Mouse (Mus musculus) embryonic facial prominence, embryonic 12.5 days (tissue): Measurements from ENCODE around the gene Ndufb10. TPM values are rescaled to one million over a fixed set of nuclear protein-coding genes. Genes with fewer than 3 reads are reported as not detected.
A peak's percentile ranks its signal among the peaks of the same experiment; 100 is the strongest.

Source experiments
- ATAC-seq: fragments of 200-750 bp; cut with Nextera tagmentation; 2 replicates; pipeline ENCODE4 v1.8.0; 2017; ENCODE audit not compliant: insufficient number of reproducible peaks, insufficient read depth, low FRiP score, low TSS enrichment
- H3K27ac ChIP-seq: fragments of 300-500 bp; sonication (generic); 2 replicates; pipeline ENCODE4 v1.5.1; 2016; ENCODE audit warnings: mild to moderate bottlenecking
- H3K27me3 ChIP-seq: fragments of 300-500 bp; sonication (generic); 2 replicates; pipeline ENCODE4 v1.6.1; 2016; ENCODE audit warnings: mild to moderate bottlenecking, moderate library complexity
- H3K36me3 ChIP-seq: fragments of 300-500 bp; sonication (generic); 2 replicates; pipeline ENCODE4 v1.6.1; 2016; ENCODE audit warnings: mild to moderate bottlenecking
- H3K4me1 ChIP-seq: fragments of 300-500 bp; sonication (generic); 2 replicates; pipeline ENCODE4 v1.6.1; 2016
- H3K4me2 ChIP-seq: fragments of 300-500 bp; sonication (generic); replicated peaks from 2 replicates; pipeline ENCODE4 v1.6.1; 2016; ENCODE audit warnings: mild to moderate bottlenecking, moderate library complexity
- H3K4me3 ChIP-seq: fragments of 300-500 bp; sonication (generic); 2 replicates; pipeline ENCODE4 v1.5.1; 2016; ENCODE audit warnings: mild to moderate bottlenecking
- H3K9ac ChIP-seq: fragments of 300-500 bp; sonication (generic); 2 replicates; pipeline ENCODE4 v1.6.1; 2016; ENCODE audit warnings: mild to moderate bottlenecking, moderate library complexity
- H3K9me3 ChIP-seq: fragments of 300-500 bp; sonication (generic); 2 replicates; pipeline ENCODE4 v1.6.1; 2016; ENCODE audit warnings: mild to moderate bottlenecking, moderate library complexity
- WGBS: fragments of 180-500 bp; shearing (Covaris S2); methylation state at CpG from one replicate; pipeline ENCODE4 v1.1.7; 2016; 5-methylcytosine and 5-hydroxymethylcytosine counted together
- polyA plus RNA-seq: library from polyadenylated mRNA; unstranded; fragments of >200 nt; fragmentation: Nextera tagmentation; extraction: Ambion mirVana; gene quantifications from 2 replicates; pipeline ENCODE4 v1.2.1, GENCODE M21; 2016

The Ndufb10 gene
- polyA plus RNA-seq, 1 experiment from 2014 or later: 209 TPM

DNA sequence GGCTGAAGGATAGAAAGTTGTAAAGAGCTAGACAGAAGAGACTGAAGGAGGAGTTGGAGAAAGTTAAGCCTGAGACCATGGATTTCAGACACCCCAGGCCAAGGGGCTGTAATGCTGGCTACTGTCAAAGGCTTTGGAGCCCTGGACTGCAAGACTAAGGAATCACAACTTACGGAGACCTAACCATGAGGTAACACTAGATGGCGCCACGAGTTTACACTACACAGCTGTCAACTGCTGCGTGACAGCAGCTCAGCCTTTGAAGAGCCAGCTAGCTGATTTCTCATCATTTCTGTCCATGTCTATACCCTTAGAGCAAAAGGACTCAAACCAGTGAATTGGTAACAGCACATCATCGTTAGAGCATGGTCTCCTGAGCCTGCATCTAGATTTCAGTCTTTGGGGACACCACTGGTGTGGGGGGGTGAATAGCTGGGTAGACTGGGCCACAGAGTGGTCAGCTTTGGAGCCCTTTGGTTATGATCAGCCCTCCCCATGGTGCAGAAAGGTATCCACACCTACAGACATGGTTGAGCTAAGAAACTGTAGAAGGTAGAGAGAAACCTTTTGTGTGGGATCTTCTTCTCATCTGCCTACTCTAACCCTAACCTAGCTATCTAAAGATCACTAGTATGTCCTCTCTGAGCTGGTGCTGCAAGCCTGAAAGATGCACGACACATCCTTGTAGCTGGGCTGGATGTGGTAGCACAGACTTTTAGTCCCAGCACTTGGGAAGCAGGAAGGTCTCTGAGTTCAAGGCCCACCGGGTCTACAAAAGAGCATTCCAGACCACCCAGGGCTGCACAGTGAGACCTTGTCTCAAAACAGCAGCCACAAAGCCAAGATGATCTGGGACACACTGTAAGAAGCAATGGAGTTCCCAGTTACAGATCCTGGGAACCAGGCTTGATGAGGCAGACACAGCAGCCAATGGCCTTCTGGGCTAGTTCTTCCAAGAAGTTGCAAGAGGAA is 21.5 kb upstream of the Ndufb10 start:
- no peak overlapping the region for H3K4me2 ChIP-seq
- no peak overlapping the region for H3K9ac ChIP-seq
- 0 out of 2 replicates have a peak, but pooled peaks cover 10% of the 10 kb centered on the region for H3K4me1 ChIP-seq
- peaks cover 11% of the 10 kb centered on the region for H3K27me3 ChIP-seq
- no peaks in the 10 kb centered on the region for H3K9me3 ChIP-seq
- no peak overlapping the region for H3K27ac ChIP-seq
- peak; percentile 76; the same call in 1 of the 2 replicates for ATAC-seq
- H3K36me3 ChIP-seq: 0 out of 2 replicates have a peak, but pooled peaks cover 9% of the 10 kb centered on the region
- H3K4me3 ChIP-seq: no peak overlapping the region
- WGBS: 20% methylated on average over 7 of the region's 7 CpGs

DNA sequence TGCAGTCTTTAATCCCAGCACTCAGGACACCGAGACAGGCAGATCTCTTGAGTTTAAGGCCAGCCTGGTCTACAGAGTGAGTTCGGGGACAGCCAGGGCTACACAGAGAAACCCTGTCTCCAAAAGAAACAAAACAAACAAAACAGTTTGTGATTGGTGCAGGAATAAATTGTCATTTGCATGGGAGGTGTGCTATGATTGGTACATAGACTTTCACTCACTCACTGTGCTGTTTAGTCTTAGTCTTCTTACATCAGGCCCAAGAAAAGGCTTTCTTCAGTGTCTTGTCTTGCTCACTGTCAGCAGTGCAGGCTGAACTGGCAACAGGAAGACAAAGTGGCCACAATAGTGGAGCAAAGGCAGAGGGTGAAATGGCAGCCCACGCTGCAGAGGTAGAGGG is 20.1 kb upstream of the Ndufb10 start:
- 65% methylated on average over 3 of the region's 3 CpGs for WGBS
- Histone ChIP-seq H3K27ac (no peak overlapping the region), H3K27me3 (no peaks in the 10 kb centered on the region), H3K4me2 (no peak overlapping the region), H3K9ac (no peak overlapping the region), H3K9me3 (no peaks in the 10 kb centered on the region), H3K4me1 (0 out of 2 replicates have a peak, but pooled peaks cover 10% of the 10 kb centered on the region), H3K4me3 (no peak overlapping the region), H3K36me3 (0 out of 2 replicates have a peak, but pooled peaks cover 14% of the 10 kb centered on the region)
- ATAC-seq: no peak

- ATAC-seq: no peak
- Histone ChIP-seq H3K4me3 (no peak overlapping the region), H3K9ac (no peak overlapping the region), H3K27ac (no peak overlapping the region), H3K36me3 (0 out of 2 replicates have a peak, but pooled peaks cover 14% of the 10 kb centered on the region), H3K27me3 (no peaks in the 10 kb centered on the region), H3K4me1 (0 out of 2 replicates have a peak, but pooled peaks cover 10% of the 10 kb centered on the region), H3K9me3 (no peaks in the 10 kb centered on the region), H3K4me2 (no peak overlapping the region)
- 77% methylated on average over 5 of the region's 5 CpGs for WGBS
Observed at GRCm38 (mm10) chr17:24743896-24744295, 19.6 kb upstream of the Ndufb10 start.

GRCm38 (mm10) chr17:24742307-24742706 is 18.0 kb upstream of the Ndufb10 start:
- no peak overlapping the region for H3K4me3 ChIP-seq
- 81% methylated on average over 8 of the region's 8 CpGs for WGBS
- H3K9me3 ChIP-seq: no peaks in the 10 kb centered on the region
- H3K4me2 ChIP-seq: no peak overlapping the region
- peaks cover 9% of the 10 kb centered on the region; the same call in 1 of the 2 replicates for H3K4me1 ChIP-seq
- ATAC-seq: no peak
- H3K36me3 ChIP-seq: 0 out of 2 replicates have a peak, but pooled peaks cover 14% of the 10 kb centered on the region
- no peak overlapping the region for H3K9ac ChIP-seq
- no peak overlapping the region for H3K27ac ChIP-seq
- no peaks in the 10 kb centered on the region for H3K27me3 ChIP-seq

GRCm38 (mm10) chr17:24739926-24740325 is 15.6 kb upstream of the Ndufb10 start:
- Histone ChIP-seq H3K4me1 (peaks cover 6% of the 10 kb centered on the region), H3K27ac (no peak overlapping the region), H3K27me3 (no peaks in the 10 kb centered on the region), H3K4me2 (no peak overlapping the region), H3K36me3 (0 out of 2 replicates have a peak, but pooled peaks cover 14% of the 10 kb centered on the region), H3K9ac (no peak overlapping the region), H3K4me3 (no peak overlapping the region), H3K9me3 (no peaks in the 10 kb centered on the region)
- ATAC-seq: no peak
- WGBS: 79% methylated on average over 8 of the region's 8 CpGs

GRCm38 (mm10) chr17:24738238-24738637 is 14.0 kb upstream of the Ndufb10 start:
- H3K27me3 ChIP-seq: no peaks in the 10 kb centered on the region
- H3K4me1 ChIP-seq: peaks cover 6% of the 10 kb centered on the region
- no peak overlapping the region for H3K4me2 ChIP-seq
- H3K27ac ChIP-seq: no peak overlapping the region
- no peaks in the 10 kb centered on the region for H3K9me3 ChIP-seq
- H3K4me3 ChIP-seq: no peak overlapping the region
- ATAC-seq: no peak
- 83% methylated on average over 4 of the region's 4 CpGs for WGBS
- H3K9ac ChIP-seq: no peak overlapping the region
- H3K36me3 ChIP-seq: 0 out of 2 replicates have a peak, but pooled peaks cover 14% of the 10 kb centered on the region

- Histone ChIP-seq H3K36me3 (0 out of 2 replicates have a peak, but pooled peaks cover 10% of the 10 kb centered on the region), H3K27me3 (no peaks in the 10 kb centered on the region), H3K9me3 (no peaks in the 10 kb centered on the region), H3K27ac (no peak overlapping the region), H3K4me1 (peaks cover 6% of the 10 kb centered on the region), H3K4me2 (peak overlapping the region; percentile 70), H3K4me3 (peak overlapping the region; percentile 65), H3K9ac (peak overlapping the region; percentile 67)
- WGBS: 30% methylated on average over 8 of the region's 8 CpGs
- ATAC-seq: no peak
Observed at GRCm38 (mm10) chr17:24737135-24737810, 13.0 kb upstream of the Ndufb10 start.

DNA sequence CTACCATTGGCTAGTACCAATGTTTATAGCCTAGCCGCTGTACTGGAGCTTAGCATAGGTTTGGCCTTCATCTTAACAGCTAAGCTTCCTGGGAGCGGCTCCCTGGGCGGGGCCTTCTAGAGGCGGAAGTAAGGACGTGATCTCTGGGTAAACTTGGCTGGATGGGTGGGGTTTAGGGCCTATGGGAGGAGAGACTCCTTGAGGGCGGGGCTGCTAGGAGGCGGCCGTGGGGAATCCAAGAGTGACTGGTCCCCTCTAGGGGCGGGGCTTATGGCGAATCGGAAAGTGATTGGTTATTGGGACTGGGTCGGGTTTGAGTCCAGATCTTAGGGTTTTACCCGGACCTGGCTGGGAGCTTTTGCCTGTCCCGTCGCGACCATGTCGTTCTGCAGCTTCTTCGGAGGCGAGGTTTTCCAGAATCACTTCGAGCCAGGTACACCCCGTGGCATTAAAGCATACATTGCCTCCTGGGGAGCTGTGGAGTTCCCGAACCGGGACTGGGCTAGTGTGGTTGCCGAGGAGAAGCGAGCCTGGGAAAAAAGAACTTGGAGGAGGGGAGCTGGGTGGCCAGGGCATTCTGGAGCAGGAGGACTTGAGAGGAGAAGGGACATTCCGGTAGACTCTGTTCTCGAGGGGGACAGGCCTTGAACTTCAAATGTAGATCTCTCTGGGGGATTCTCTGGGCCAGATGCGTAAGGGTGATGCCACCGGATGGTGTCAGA is 12.2 kb upstream of the Ndufb10 start, which contains the start of gene Msrb1:
Msrb1 (plus strand) TSS at position 313 of the 722 bp plus-strand sequence.
- peak within 1 kb of the TSS; percentile 67 for H3K9ac ChIP-seq
- WGBS: under 1% methylated on average over 29 of the region's 29 CpGs
- no peaks in the 10 kb centered on the region for H3K27me3 ChIP-seq
- peaks cover 6% of the 10 kb centered on the region for H3K4me1 ChIP-seq
- peak; percentile 92 for ATAC-seq
- H3K4me2 ChIP-seq: peak within 1 kb of the TSS; percentile 70
- H3K4me3 ChIP-seq: peak within 1 kb of the TSS; percentile 65
- peak within 1 kb of the TSS; percentile 65; the same call in 1 of the 2 replicates for H3K27ac ChIP-seq
- 0 out of 2 replicates have a peak, but pooled peaks cover 10% of the 10 kb centered on the region for H3K36me3 ChIP-seq
- no peaks in the 10 kb centered on the region for H3K9me3 ChIP-seq

DNA sequence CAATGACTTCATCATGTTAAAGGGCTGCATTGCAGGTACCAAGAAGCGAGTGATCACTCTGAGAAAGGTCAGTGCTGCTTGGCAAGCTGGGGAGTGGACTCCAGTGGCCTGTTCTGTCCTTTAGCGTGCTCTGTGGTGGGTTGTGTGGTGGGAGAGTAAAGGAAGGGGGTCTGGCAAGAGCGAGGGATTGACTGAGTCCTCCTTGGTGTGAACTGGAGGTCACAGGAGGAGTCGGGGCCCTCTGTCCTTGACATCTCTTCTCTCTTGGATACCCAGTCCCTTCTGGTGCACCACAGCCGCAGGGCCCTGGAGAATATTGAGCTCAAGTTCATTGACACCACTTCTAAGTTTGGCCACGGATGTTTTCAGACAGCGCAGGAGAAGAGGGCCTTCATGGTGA is 11.2 kb upstream of the Ndufb10 start:
- 85% methylated on average over 7 of the region's 7 CpGs for WGBS
- no peak overlapping the region for H3K9ac ChIP-seq
- H3K4me3 ChIP-seq: no peak overlapping the region
- ATAC-seq: no peak
- H3K4me2 ChIP-seq: no peak overlapping the region
- H3K27me3 ChIP-seq: no peaks in the 10 kb centered on the region
- no peaks in the 10 kb centered on the region for H3K9me3 ChIP-seq
- 0 out of 2 replicates have a peak, but pooled peaks cover 4% of the 10 kb centered on the region for H3K36me3 ChIP-seq
- peaks cover 6% of the 10 kb centered on the region for H3K4me1 ChIP-seq
- H3K27ac ChIP-seq: 0 out of 2 replicates have a peak overlapping the region, but pooled peaks have one; percentile 65

- peaks cover 6% of the 10 kb centered on the region for H3K4me1 ChIP-seq
Observed at GRCm38 (mm10) chr17:24734513-24734912, 10.2 kb upstream of the Ndufb10 start.

More at GRCm38 (mm10) chr17:24734513-24734912, 10.2 kb upstream of the Ndufb10 start:
- no peaks in the 10 kb centered on the region for H3K9me3 ChIP-seq
- H3K9ac ChIP-seq: no peak overlapping the region
- H3K36me3 ChIP-seq: no peaks in the 10 kb centered on the region
- H3K4me2 ChIP-seq: no peak overlapping the region
- ATAC-seq: no peak
- no peaks in the 10 kb centered on the region for H3K27me3 ChIP-seq
- no peak overlapping the region for H3K4me3 ChIP-seq
- WGBS: 91% methylated on average over 1 of the region's 1 CpGs
- H3K27ac ChIP-seq: no peak overlapping the region
